Mouse (Mus musculus): ENCODE measurements around the gene Grin2a. TPM values are rescaled to one million over a fixed set of nuclear protein-coding genes. Genes with fewer than 3 reads are reported as not detected.

The Grin2a gene
- total RNA-seq, 4 experiments from 2014 or later = 163 to 249 (median 201) TPM

Other genes starting within 250 kb of the Grin2a start
- not detected for gene Rpl39l, start 174.7 kb upstream of the Grin2a start, total RNA-seq (2022)
- gene Atf7ip2, start 197.2 kb upstream of the Grin2a start, total RNA-seq (2022) = not detected

All from left cerebral cortex, adult 8-10 months (tissue).